Mouse (Mus musculus) stomach, postnatal 0 days (tissue): ENCODE measurements at regions not wholly inside any gene's neighbourhood (a gene's known extent, or its start where the extent isn't known, plus 50 kb on each side); places are given as distances from the start of the nearest gene placed in this dataset.

ENCODE experiments used
- CTCF ChIP-seq: IDR thresholded peaks from 2 replicates; pipeline ENCODE4 v1.5.1; 2016; ENCODE audit warnings: antibody characterized with exemption, low read depth, mild to moderate bottlenecking, moderate library complexity
- EP300 ChIP-seq: optimal IDR thresholded peaks from 2 replicates; pipeline ENCODE3; 2016; ENCODE audit warnings: antibody characterized with exemption

DNA sequence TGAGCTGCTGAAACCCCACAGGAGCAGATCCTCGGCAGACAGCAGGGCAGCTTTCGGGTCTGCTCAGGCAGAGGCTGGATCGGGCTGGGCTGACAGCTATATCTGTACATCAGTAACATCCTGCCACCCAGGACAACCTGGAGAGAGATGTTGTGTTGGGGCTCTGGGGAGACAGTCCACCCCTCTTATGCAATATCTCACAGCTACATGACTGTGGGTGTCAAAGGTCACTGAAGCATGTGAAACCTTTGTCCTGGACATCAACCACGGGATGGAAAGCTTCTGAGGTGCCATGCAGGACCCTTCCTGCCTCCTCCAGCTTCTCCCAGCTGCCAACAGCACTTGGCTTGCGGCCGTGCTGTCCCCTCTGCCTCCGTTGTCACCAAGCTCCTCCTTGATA, 60.3 kb upstream of the Actrt2 start:
- TF ChIP-seq CTCF = no peak
- no peak for TF ChIP-seq EP300
